Comparison of ENCODE assay signal across 20 mouse cellular contexts in genomic region chr3:152707321-152707823, GRCm38 (mm10). TPM values are rescaled to one million over a fixed set of nuclear protein-coding genes. Genes with fewer than 3 reads are reported as not detected.
DNase-seq lines count a peak whose midpoint lies in the region; ATAC-seq lines count a peak whose summit lies in the region.
"Had no signal": no experiment of that assay in that cellular context is flagged by ENCODE, and none has a peak within 500 bp of the region (broad histone marks: within the 10 kb centered on the region; RNA-seq: fewer than 3 reads in every experiment).

No protein-coding gene starts in this region.

- peak; percentile 44; the same call in 1 of the 2 replicates for ATAC-seq in megakaryocyte progenitor cell, adult 5-6 weeks (replicated peaks; ENCODE audit: poor library complexity)
- ATAC-seq: forebrain, embryonic 14.5 days; intestine, embryonic 16.5 days had no signal

- no peak overlapping the region for H3K27ac ChIP-seq in heart, embryonic 10.5 days
- H3K27ac ChIP-seq: embryonic facial prominence, embryonic 13.5 days; heart, adult 2 months; hindbrain, embryonic 15.5 days had no signal

- DNase-seq in heart, adult 11 months = peak; percentile 3
- no peak for DNase-seq in heart, postnatal 14 days
- DNase-seq in 416B (ENCODE audit: low read depth) (peak; percentile 59), NIH3T3 (ENCODE audit: low read depth) (peak; percentile 36)
- DNase-seq in B cell, adult 2 months = no peak
- no peak for DNase-seq in heart, embryonic 10.5 days (ENCODE audit: low spot score)
- DNase-seq: adrenal gland, postnatal 36 days; cerebellum, adult 2 months; cerebellum, postnatal 10 days; gastrocnemius, postnatal 36 days; heart, adult 2 months; heart, postnatal 36 days had no signal

- 84% methylated on average over 5 of the region's 5 CpGs for WGBS in heart, embryonic 10.5 days

- no peaks in the 10 kb centered on the region for H3K4me1 ChIP-seq in heart, embryonic 10.5 days
- H3K4me1 ChIP-seq: embryonic facial prominence, embryonic 13.5 days; heart, embryonic 12.5 days; hindbrain, embryonic 15.5 days had no signal

- H3K4me3 ChIP-seq in heart, embryonic 10.5 days = no peak overlapping the region
- H3K4me3 ChIP-seq: embryonic facial prominence, embryonic 13.5 days; heart, adult 2 months; heart, embryonic 12.5 days; hindbrain, embryonic 15.5 days had no signal

- intact Hi-C loops in heart, postnatal 14 days (cut with DNase I) = no loop called here

- no peaks in the 10 kb centered on the region for H3K9me3 ChIP-seq in heart, embryonic 10.5 days
- H3K9me3 ChIP-seq: embryonic facial prominence, embryonic 13.5 days; heart, embryonic 12.5 days; hindbrain, embryonic 15.5 days had no signal

- H3K36me3 ChIP-seq in heart, embryonic 10.5 days = no peaks in the 10 kb centered on the region
- H3K36me3 ChIP-seq: embryonic facial prominence, embryonic 13.5 days; heart, embryonic 12.5 days; hindbrain, embryonic 15.5 days had no signal

- H3K27me3 ChIP-seq in heart, embryonic 10.5 days (ENCODE audit: insufficient read depth, poor library complexity, severe bottlenecking) = no peaks in the 10 kb centered on the region
- H3K27me3 ChIP-seq: CH12.LX; embryonic facial prominence, embryonic 13.5 days; heart, embryonic 12.5 days; hindbrain, embryonic 15.5 days had no signal

RNA-seq across cellular contexts. Expression of gene Pigk, which starts 6.5 kb away (rescaled TPM):
- total RNA-seq in heart, postnatal 14 days (2021) = 10 to 100 TPM; 28.8 to 30.0 TPM
- 49.9 and 53.5 TPM in 2 replicates for total RNA-seq in megakaryocyte progenitor cell, adult 5-6 weeks (2015)
- total RNA-seq in megakaryocyte progenitor cell, adult 5-6 weeks (2017) = 50.9 and 66.9 TPM in 2 replicates
- 39.8 and 47.3 TPM in 2 replicates for polyA plus RNA-seq in heart, embryonic 10.5 days (2016; fragmentation: Nextera tagmentation; extraction: Ambion mirVana)

RNA-seq across cellular contexts. Expression of gene Ak5, which starts 39.2 kb away (rescaled TPM):
- under 1 TPM; 0.29 TPM for total RNA-seq in heart, postnatal 14 days (2021)
- total RNA-seq in megakaryocyte progenitor cell, adult 5-6 weeks (2015) = 0.05 TPM in 1 of 2 replicates, not detected in the other
- total RNA-seq in megakaryocyte progenitor cell, adult 5-6 weeks (2017) = not detected in 2 replicates
- 1.5 and 3.0 TPM in 2 replicates for polyA plus RNA-seq in heart, embryonic 10.5 days (2016; fragmentation: Nextera tagmentation; extraction: Ambion mirVana)
- total RNA-seq: common myeloid progenitor, adult 5-6 weeks; heart, adult 2 months had no signal

Comparison
In these comparisons a context has a peak if more than half of its experiments do, and no peak if none do; other contexts are left out.
1. DNase-seq: peak in heart, adult 11 months (single experiment), 416B (single experiment) and NIH3T3 (single experiment); none in heart, postnatal 14 days (0 of 2), B cell, adult 2 months (0 of 2) and heart, embryonic 10.5 days (single experiment).